Mouse (Mus musculus): ENCODE results near the gene Snx30. TPM values are rescaled to one million over a fixed set of nuclear protein-coding genes. Genes with fewer than 3 reads are reported as not detected.

Snx30 gene
- total RNA-seq, 2 experiments from 2014 or later: 6.5 TPM

DNA sequence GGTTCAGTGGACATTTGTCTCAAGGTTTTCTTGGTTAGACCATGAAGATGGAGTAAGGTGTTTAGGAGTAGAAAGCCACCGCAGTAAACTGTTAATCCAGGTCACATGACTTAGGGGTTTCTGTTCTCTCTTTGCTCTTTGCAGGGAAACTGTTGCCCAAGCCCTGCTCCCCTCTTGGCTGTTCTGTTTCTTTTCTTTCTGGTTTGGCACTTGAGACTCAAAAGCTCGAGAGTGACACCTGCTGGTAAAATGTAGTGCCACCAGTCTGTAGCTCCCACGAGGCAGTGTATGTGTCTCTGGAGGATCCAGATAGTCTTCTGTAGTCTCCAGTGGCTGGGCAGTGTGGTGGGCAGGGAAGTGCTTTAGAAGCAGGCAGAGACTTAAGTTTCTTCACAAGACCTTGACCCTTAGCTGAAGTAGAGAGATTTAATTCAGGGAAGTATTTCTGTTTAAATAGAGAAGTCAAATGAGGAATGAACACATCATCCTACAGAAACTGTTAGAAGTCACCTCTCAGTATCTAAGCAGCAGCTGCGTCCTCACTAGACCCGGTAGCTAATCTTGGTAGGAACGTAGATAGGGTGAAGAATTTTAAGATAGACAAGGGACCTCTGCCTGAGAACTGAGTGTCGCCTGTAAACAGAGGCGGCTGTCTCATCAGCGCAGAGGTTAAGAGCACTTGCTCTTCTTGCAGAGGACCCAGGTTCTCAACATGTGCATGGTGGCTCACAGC lies 65.4 kb downstream of the Snx30 start:
- DNase-seq: peak; percentile 84 to 92

DNA sequence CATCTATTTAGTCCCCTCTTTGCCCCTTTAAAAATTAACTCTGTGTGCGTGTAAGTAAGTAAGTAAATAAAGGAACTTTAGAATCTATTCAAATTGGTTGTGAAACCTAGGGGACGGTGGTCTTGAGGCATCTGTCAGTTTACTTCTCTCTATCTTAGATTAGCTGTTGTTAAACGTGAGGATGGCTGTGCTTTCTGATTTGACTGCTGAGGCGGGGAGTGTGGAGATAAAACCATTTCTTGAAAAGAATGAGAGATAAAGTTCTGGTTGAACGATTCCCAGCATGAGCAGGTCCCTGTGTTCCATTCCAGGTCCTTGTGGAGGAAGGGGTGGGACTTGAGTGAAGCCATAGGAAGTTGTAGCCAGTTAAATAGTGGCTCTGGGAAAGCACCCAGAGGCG lies 67.6 kb downstream of the Snx30 start:
- no peak for DNase-seq

DNA sequence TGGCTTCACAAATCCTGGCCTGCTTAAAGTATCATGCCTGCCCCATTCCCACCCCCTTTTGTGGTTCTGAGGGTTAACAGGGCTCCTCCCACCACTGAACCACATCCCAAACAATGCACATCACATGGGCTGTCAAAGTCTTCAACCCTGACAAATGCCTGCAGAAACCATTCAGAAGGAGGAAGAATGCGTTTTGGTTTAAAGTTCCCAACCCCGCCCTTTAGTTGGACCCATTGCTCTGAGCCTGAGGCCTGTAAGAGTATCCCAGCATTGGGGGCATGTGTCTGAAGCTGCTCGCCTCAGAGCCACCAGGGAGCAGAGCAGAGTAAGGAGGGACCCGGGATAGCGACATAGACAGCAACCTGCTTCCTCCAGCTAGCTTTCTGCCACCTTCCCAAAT lies 68.2 kb downstream of the Snx30 start:
- DNase-seq: no peak

DNA sequence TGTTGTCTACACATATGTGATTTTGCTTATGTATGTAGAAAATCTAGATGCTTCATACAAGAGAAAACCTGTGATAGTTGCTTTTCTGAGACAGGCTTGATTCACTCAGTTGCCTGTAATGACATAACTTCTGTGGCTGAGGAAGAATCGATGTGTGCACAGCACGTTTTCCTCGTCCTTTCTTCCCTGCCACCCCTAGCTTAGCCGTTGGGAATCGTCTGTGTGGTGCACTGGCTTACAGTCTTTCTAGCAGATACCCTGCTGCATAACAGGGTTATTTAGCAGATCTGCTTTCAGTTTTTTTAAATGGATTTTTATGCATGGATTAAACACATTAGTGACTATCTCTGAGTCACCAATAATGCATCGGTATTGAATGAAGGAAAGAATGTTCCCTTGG lies 70.9 kb downstream of the Snx30 start:
- no peak for DNase-seq

DNA sequence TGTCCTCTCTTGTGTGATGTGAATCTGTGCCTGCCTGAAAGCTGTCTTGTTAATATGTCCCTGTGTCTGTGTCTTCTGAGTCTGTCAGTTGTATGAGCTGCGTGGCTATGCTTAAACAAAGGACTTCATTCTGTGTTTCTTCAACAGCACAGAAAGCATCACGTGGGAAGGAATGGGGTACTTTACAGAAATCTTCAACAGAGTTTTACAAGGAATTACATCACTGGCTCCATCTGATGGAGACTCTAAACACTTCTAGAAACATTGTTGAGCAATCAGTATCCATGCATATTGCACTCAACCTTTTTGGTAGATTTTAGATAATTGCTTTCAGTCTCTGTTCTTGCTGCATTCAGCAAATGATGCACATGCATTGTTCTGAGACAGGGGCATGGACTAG lies 71.4 kb downstream of the Snx30 start:
- DNase-seq: no peak

DNA sequence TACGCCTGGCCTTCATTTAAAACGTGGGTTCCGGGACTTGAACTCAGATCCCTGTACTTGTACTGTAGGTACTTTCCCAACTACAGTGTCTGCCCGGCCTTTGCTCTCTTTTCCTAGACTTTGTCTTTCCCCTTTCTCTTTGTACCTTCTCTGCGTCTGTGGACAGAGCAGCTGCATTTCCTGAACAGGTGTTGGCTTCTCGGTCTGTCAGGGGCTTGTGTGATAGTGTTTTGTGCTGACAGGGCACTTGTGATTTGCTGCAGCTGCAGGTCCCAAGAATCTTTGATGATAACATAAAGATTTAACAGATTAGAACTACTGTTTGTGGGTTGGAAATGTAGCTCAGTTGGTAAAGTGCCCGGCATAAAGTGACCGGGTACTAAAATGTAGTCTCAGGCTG lies 73.0 kb downstream of the Snx30 start:
- DNase-seq: no peak

DNA sequence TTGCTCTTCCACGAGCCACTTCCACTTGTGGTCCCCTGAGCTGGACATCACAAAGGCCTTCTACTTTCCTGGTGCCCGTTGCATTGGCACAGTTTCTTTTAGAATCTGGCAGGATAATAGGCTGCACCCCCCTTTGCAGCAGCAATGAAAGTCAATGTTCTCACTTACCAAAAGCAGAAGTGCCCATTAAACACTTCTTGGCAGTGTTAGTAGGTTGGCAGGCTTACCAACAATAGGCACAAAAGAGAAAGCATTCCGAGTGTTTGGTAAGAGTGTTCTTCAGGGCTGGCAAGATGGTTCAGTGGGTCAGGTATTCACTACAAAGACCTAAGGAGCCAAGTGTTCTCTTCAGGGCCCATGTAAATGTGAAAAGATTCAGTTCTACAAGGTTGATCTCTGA lies 73.8 kb downstream of the Snx30 start:
- peak in 1 of 2 experiments; percentile 32 for DNase-seq

DNA sequence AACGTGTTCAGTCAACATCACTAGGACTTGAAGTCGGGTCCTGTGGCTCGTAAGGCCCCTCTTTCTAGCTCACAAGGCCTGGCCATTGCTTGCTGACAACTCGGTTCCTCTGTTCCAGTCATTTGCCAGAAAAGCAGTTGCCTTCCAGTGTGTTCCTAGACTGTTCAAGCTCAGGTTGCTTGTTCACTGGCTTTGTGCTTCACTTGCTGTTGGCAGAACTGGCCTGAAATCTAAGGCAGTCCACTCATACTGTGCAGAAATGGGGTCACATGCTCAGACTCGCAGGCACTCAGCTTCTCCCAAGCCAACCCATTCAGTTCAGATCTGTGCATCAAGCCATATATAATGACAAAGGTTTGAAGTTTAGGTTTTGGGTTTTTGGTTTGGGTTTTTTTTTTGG lies 75.1 kb downstream of the Snx30 start:
- no peak for DNase-seq

DNA sequence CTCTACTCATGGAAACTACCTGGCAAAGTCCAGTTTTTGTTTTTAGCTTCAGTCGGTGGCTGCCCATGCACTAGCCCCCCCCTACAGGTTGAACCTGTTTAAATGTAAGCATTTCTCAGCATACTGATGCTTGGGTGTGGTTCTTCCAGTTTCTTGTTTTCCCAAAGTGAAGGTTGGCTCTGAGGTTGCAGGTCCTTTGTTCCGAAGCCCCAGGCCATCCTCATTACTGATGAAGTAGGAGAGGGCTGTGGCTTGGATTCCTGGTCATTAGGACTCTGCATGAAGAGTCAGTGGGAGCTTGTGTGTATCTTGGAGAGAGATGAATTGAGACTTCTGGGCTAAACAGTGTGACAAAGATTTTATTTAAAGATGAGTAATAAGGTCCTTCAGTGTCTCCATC lies 75.6 kb downstream of the Snx30 start:
- no peak for DNase-seq

DNA sequence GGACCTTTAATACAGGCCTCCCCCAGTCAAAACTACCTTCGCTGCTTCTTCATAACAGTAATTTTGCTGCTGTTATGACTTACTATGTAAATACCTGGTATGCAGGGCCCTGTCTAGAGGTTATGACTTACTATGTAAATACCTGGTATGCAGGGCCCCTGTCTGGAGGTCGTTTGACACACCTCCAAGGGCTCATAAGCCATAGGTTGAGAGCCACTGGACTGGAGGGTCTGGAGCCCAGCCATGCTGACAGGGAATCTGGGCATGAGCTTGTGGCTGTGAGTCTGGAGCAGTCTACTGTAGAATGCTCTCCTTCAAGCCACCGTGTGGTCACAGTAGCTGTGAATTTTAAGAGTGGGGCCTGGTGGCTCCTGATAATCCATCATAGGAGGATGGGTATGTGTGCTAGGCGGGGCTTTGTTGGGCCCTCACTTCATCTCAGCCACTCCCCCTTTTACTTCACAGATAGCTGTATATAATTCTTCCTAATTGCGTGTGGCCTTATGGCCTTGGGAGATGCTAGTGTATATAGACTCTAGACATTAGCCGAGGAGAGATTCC lies 78.6 kb downstream of the Snx30 start:
- no peak for DNase-seq

DNA sequence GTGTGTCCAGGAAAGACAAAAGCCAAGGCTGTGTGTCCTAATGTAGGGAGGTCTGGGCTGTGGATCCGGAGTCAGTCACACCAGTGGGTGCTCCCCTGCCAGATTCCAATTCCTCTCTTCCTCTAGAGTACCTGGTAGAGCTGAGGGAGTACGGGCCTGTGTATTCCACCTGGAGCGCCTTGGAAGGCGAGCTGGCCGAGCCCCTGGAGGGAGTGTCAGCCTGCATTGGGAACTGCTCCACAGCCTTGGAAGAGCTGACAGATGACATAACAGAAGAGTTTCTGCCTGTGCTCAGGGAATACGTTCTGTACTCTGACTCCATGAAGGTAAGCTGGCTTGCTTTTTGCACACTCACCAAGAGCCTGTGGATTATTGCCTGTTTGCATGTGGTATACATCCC lies 80.6 kb downstream of the Snx30 start:
- no peak for DNase-seq

DNA sequence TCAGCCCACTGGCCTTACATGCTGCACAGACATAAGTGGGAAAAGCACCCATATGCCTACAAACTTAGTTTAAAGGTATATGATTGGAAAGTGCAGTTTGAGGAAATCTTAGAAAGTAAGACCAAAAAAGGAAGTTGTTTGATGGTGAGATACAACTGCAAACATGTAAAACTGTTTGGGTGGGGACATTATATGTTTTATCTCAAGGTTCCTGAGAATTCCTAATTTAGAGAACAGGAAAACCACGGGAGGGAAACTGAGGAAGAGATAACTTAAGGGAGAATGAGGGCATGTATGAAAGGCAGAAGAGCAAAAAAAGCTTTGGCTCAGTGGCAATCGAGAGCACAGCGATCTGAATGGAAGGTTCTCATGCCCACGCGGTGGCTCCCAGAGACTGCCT lies 81.4 kb downstream of the Snx30 start:
- no peak for DNase-seq

DNA sequence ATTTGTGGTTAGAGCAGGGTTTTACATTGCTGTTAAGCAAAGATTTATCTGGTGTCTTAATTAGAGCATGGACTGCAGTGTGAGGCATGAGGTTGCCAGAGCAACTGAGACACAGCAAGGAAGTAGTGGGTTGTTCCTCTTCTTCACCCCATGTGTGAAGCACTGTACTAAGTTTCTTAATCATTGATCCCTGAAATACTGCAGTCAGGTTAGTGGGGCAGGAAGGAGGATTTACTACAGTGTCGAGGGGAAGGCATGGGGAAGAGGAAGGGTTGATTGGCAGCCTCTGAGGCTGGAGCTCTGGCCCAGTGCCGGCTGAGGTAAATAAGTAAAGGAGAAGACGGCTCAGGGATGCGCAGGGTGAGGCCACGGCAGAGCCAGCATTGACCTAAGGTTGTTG lies 82.4 kb downstream of the Snx30 start:
- no peak for DNase-seq

DNA sequence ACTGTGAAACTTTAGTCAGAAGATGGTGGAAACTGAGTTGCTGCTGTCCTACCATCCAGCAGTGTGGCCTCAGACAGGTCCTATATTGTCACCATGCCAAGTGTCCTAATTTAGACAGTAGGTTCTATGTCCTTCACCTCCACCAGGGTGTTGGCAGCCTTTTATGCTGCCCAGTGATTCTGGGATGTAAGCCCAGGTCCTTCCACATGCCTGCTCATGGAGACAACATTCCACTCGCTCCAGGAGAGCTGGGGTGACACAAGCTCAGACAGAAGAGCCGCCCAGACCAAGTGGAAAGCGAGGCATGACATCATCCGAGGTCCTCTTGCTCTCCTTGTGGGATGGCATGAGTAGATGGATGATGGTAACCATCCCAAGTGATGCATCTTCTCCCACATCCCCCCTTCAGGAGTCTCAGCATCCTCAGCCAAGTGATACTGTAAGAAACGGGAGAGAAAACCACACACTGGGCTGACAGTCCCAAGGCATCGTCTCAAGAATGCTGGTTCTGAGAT lies 84.5 kb downstream of the Snx30 start:
- DNase-seq: peak; percentile 59 to 83

DNA sequence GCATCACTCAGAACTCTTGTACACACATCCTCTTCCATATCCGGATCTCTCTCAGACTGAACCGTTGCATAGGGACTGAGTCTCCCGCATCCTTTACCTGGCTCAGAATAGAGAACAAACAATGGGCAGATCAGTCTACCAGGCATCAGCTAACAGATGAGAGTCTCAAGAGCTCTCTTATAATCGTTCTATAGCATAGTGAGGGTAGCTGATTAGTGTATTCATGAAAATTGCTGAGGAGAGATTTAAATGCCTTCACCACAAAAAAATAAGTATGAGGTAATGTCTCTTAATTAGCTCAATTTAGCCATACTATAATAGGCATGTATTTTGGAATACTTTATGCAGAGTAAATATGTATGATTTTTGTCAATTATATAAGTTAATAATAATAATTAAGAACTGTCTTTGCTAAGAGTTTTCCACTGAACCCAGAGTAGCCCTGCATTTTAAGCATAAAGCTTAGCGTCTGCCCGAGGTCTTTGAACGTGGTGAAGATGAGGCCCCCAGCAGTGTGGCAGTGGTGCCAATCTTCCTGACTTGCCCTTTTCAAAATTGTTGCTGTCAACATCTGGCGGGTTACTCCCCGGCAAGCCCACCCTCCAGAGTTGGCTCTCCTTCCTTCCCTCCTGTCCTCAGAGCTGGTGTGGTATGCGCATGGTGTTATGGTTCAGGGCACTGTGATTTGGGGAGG lies 86.2 kb downstream of the Snx30 start:
- DNase-seq: no peak

DNA sequence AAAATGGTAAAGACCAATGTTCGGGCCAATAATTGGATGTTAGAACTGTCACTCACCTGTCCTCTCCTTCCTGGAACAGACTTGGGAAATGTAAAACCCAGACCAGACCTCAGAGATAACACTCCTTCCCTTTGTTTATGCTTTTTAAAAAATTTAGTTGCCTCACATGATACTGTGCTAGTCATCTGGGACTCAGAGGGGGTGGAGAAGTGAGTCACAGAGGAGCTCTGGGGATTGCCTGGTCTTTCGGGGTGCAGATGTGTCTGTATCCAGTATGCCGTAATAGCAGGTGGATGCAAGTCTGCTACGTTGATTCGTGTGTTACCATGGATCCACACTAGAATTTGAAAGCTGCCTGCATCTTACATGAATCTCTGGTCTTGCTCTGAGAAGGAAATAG lies 87.1 kb downstream of the Snx30 start:
- DNase-seq: no peak

DNA sequence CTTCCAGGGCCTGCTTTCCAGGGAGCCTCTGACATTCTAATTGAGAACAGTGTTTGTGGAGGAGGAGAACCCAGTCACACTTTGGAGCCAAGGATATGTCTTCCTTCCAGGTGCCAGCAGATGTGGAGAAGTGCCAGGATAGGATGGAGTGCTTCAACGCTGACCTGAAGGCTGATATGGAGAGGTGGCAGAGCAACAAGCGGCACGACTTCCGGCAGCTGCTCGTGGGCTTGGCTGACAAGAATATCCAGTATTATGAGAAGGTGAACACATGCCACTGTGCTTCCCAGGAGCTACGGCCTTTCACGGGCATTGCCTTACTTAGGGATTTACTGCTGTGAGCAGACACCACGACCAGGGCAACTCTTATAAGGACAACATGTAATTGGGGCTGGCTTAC lies 88.8 kb downstream of the Snx30 start:
- peak in 1 of 2 experiments; percentile 22 for DNase-seq

DNA sequence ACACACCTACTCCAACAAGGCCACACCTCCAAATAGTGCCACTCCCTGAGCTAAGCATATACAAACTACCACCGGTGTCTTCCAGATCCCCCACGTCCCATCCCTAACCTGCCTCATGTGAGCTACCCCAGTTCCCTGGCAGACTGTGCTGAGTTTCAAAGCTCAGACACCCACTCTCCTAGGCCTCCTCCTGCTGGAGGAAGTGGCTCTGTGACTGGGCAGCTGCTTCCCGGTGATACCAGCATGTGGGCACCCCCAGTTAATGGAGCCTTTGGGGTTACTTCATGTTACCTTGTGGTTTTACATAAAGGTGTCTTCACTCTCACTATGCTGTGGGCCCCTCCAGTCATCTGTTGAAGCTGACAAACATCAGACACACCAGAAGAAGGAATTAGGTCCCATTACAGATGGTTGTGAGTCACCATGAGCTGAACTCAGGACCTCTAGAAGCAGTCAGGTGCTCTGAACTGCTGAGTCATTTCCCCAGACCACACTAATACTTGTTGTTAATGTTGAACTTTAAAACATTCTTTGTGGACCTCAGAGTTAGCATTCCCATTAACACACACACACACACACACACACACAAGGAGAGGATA lies 89.4 kb downstream of the Snx30 start:
- no peak for DNase-seq

DNA sequence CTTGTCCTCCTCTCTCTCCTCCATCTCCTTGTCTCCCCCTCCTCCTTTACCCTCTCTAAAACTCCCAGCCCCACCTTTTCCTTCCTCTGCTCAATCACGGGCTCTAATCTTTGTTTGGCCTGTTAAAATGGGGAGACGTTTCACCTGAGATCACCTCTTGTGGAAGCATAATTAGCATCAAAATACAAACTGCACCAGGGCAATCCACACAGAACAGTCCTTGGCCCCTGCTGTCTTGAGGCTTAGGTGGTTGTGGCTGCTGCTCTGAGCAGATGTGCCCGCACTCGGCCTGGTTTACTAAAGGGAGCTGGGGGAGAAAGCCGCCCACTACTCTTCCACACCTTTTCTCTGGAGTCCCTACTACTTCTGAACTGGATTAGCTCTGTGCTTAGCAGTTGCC lies 90.4 kb downstream of the Snx30 start:
- no peak for DNase-seq

DNA sequence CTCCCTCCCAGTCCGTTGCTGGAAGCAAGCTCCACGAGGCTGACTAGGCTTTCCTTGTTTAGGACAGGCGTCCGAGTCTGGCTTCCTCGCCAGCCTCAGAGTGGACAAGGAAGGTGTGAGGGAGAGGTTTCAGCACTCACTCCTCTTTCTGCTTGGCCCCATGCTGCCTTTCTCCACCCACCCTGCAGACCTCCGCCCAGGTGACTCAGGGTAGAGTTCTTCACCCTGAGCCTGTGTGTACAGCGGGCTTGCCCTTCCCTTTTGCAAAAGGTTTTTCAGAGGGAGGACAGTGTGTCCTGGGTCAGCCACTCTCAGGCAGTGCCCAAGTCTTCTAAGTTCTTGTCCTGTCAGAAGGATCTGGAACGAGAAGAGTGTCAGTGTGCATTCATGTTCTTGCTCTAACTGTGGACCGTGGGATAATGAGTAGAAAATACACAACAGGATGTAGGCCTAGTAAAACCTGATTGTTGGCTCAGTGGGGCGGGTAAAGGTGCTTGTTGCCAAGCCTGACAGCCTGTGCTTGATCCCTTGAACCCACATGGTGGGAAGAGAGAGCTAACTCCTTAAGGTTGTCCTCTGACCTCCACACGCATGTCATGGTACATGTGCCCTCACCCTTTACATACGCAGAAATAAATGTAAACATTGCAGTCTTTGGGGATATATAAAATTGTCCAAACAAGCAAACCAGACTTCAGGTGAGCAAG lies 92.3 kb downstream of the Snx30 start:
- no peak for DNase-seq

DNA sequence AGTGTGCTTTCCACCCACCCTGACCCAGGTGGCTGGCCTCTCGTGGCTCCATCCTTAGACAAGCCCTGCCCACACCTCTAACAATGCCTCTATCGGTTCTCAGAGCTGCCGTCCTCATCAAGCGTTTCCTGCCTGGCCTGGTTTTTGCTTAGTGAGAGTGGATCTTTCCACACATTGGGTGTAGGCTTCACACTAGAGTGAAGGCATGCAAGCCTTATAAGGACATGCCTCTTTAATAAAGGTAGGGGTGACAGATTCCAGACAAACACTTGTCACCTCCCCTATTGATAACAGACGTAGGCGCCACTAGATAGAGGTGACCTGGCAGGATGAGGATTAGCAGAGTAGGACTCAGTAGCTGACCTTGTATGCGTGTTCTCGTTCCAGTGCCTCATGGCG lies 92.9 kb downstream of the Snx30 start:
- peak in 1 of 2 experiments; percentile 40 for DNase-seq

DNA sequence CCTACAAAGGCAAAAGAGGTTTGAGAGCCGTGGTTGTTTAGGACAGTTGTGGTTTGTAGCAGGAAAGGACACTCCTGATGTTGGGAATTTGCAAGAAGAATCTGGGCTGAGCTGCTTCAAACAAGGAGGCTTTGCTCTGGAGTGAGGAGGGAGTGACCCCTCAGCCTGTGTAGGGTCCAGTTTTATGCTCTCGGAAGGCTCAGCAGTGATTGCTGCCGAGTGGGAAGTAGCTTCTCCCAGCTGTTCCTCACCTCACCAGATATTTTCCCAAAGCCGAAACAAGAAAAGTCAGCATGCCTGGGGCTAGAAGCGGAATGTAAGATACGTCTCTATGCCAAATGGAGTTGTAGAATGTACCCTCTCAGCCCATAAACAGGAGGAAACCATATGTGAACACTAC lies 96.2 kb downstream of the Snx30 start:
- DNase-seq: no peak

DNA sequence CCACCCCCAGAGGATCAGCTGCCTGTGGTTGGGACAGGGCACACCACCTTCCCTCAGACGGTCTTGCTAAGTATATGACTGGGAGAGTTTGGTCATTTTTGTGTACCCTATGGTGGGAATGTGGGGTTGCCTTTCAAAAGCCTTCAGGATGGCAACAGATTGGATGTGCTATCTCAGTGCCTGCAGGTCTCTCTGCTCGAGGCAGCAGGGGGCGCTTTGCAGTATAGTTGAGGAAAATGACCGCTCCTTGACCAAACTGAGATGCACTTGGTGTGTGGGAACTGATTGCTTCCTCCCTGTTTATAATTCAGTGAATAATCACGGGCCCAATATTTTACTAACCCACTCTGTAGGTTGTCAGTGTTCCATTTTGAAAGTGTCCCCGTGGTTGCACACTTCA lies 96.9 kb downstream of the Snx30 start:
- DNase-seq: no peak
